ENCODE assay signal across 11 mouse cellular contexts in the genomic region with DNA sequence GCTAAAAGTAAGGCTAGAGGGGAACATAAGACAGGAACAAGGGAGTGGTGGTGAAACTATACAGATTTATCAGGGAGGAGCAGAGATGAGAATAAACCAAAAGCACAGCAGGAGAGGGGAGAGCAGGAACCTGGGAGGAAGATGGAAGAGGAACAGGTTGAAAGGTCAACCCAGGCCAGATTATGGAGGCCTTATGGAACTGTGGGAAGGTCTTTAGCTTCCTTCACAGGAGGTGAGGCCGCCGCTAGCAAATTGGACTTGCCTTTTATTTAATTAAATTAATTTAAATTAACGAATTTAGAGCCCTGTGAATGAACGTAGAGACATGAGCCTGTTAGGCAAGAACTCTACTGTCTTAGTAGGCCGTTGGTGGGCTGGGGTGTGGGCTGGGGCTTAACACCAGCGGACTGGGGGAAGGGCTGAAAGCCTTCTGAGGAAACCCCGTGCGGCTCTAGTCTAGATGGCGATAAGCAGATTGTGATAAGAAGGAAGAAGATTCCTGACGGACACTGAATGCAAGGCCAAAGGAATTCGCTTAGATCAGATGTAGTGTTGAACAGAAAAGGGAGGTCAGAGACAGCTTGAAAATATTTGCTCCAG.
DNase-seq lines count a peak whose midpoint lies in the region; ATAC-seq and TF ChIP-seq lines count a peak whose summit lies in the region.
"Had no signal": no experiment of that assay in that cellular context is flagged by ENCODE, and none has a peak within 500 bp of the region (broad histone marks: within the 10 kb centered on the region; RNA-seq: fewer than 3 reads in every experiment).

No protein-coding gene starts in this region.

- no peak overlapping the region for H3K9ac ChIP-seq in heart, embryonic 12.5 days
- no peak overlapping the region for H3K9ac ChIP-seq in lung, postnatal 0 days (replicated peaks; ENCODE audit: low read depth)
- no peak overlapping the region for H3K9ac ChIP-seq in forebrain, embryonic 12.5 days
- no peak overlapping the region for H3K9ac ChIP-seq in stomach, postnatal 0 days (ENCODE audit: low read length)

- no peaks in the 10 kb centered on the region for H3K36me3 ChIP-seq in heart, embryonic 12.5 days
- H3K36me3 ChIP-seq in lung, postnatal 0 days (ENCODE audit: insufficient read depth, low read length), result no peaks in the 10 kb centered on the region
- no peaks in the 10 kb centered on the region for H3K36me3 ChIP-seq in forebrain, embryonic 12.5 days (replicated peaks)
- H3K36me3 ChIP-seq in stomach, postnatal 0 days (ENCODE audit: control insufficient read depth, insufficient read depth, low read length), result no peaks in the 10 kb centered on the region

- H3K4me1 ChIP-seq in heart, embryonic 12.5 days (replicated peaks), result peaks cover 32% of the 10 kb centered on the region
- 0 out of 2 replicates have a peak, but pooled peaks cover 4% of the 10 kb centered on the region for H3K4me1 ChIP-seq in lung, postnatal 0 days (ENCODE audit: insufficient read depth, low read depth, low read length)
- peaks cover 25% of the 10 kb centered on the region for H3K4me1 ChIP-seq in forebrain, embryonic 12.5 days
- H3K4me1 ChIP-seq in stomach, postnatal 0 days (replicated peaks; ENCODE audit: control insufficient read depth, insufficient read depth), result 0 out of 2 replicates have a peak, but pooled peaks cover 4% of the 10 kb centered on the region

- TF ChIP-seq EP300 in lung, postnatal 0 days (IDR thresholded peaks at IDR 0.05), result no peak
- no peak for TF ChIP-seq EP300 in stomach, postnatal 0 days (optimal IDR thresholded peaks at IDR 0.05)

- no peaks in the 10 kb centered on the region for H3K27me3 ChIP-seq in heart, embryonic 12.5 days (replicated peaks)
- H3K27me3 ChIP-seq in lung, postnatal 0 days (replicated peaks; ENCODE audit: insufficient read depth, low read length), result no peaks in the 10 kb centered on the region
- H3K27me3 ChIP-seq in forebrain, embryonic 12.5 days, result no peaks in the 10 kb centered on the region
- H3K27me3 ChIP-seq in stomach, postnatal 0 days (ENCODE audit: control insufficient read depth, insufficient read depth, low read length), result no peaks in the 10 kb centered on the region

- peak overlapping the region; percentile 24; the same call in 1 of the 2 replicates for H3K4me2 ChIP-seq in heart, embryonic 12.5 days
- H3K4me2 ChIP-seq in lung, postnatal 0 days (replicated peaks; ENCODE audit: low read depth, low read length), result peak overlapping the region; percentile 35
- peak overlapping the region; percentile 90 for H3K4me2 ChIP-seq in forebrain, embryonic 12.5 days
- peak overlapping the region; percentile 77 for H3K4me2 ChIP-seq in stomach, postnatal 0 days (replicated peaks; ENCODE audit: low read depth)

- TF ChIP-seq CTCF in lung, postnatal 0 days (IDR thresholded peaks at IDR 0.05), result no peak
- TF ChIP-seq CTCF in stomach, postnatal 0 days (IDR thresholded peaks at IDR 0.05; ENCODE audit: low read depth), result no peak

- ATAC-seq in heart, embryonic 12.5 days (ENCODE audit: insufficient number of reproducible peaks, low FRiP score), result no peak
- ATAC-seq in lung, postnatal 0 days, result no peak
- no peak for ATAC-seq in forebrain, embryonic 12.5 days (ENCODE audit: low FRiP score)
- no peak for ATAC-seq in stomach, postnatal 0 days (ENCODE audit: low FRiP score, low TSS enrichment)
- ATAC-seq: CD4-positive, CD25-positive, alpha-beta regulatory T cell, adult 4 months had no signal

- H3K27ac ChIP-seq in heart, embryonic 12.5 days (ENCODE audit: poor library complexity, severe bottlenecking), result no peak overlapping the region
- no peak overlapping the region for H3K27ac ChIP-seq in lung, postnatal 0 days (ENCODE audit: low read length)
- no peak overlapping the region for H3K27ac ChIP-seq in forebrain, embryonic 12.5 days
- no peak overlapping the region for H3K27ac ChIP-seq in stomach, postnatal 0 days (replicated peaks)

- no peak for DNase-seq in heart, postnatal 10 days
- no peak for DNase-seq in lung, postnatal 0 days (ENCODE audit: low spot score)
- no peak for DNase-seq in lung, postnatal 4 days
- DNase-seq in stomach, postnatal 0 days (ENCODE audit: low spot score), result no peak
- DNase-seq in c-Kit-positive CD71-positive TER-119-positive erythroid progenitor cells, embryonic 14.5 days (ENCODE audit: low spot score), result no peak
- DNase-seq in cerebellum, postnatal 4 days (ENCODE audit: low spot score in 2 of 2), result no peak
- DNase-seq: cerebellum, adult 18-20 months; layer of hippocampus, postnatal 36 days had no signal

- H3K4me3 ChIP-seq in heart, embryonic 12.5 days, result no peak overlapping the region
- H3K4me3 ChIP-seq in lung, postnatal 0 days (ENCODE audit: low read depth, low read length), result no peak overlapping the region
- peak overlapping the region; percentile 53; the same call in 1 of the 2 replicates for H3K4me3 ChIP-seq in forebrain, embryonic 12.5 days (replicated peaks)
- H3K4me3 ChIP-seq in stomach, postnatal 0 days (ENCODE audit: low read depth, low read length), result no peak overlapping the region

- 34% methylated on average over 11 of the region's 11 CpGs for WGBS in heart, embryonic 12.5 days
- WGBS in lung, postnatal 0 days, result 38% methylated on average over 11 of the region's 11 CpGs
- WGBS in forebrain, embryonic 12.5 days, result 35% methylated on average over 11 of the region's 11 CpGs
- 55% methylated on average over 11 of the region's 11 CpGs for WGBS in stomach, postnatal 0 days

- intact Hi-C loops in heart, postnatal 10 days (cut with DNase I), result loop anchor here (10.0 kb wide), 1 partner anchor 253 kb away; no protein-coding TSS in a partner anchor

- no peaks in the 10 kb centered on the region for H3K9me3 ChIP-seq in heart, embryonic 12.5 days (replicated peaks)
- H3K9me3 ChIP-seq in lung, postnatal 0 days (ENCODE audit: low read length), result no peaks in the 10 kb centered on the region
- H3K9me3 ChIP-seq in forebrain, embryonic 12.5 days, result no peaks in the 10 kb centered on the region
- H3K9me3 ChIP-seq in stomach, postnatal 0 days (ENCODE audit: control insufficient read depth, low read length), result no peaks in the 10 kb centered on the region

Comparison
In these comparisons a context has a peak if more than half of its experiments do, and no peak if none do; other contexts are left out.
1. H3K4me2 ChIP-seq: peak in every context shown above with its lines; median percentile 90 in forebrain, embryonic 12.5 days; 77 in stomach, postnatal 0 days; 35 in lung, postnatal 0 days; 24 in heart, embryonic 12.5 days.